Mouse (Mus musculus) liver, adult 2 months (tissue): Measurements from ENCODE around the gene Nhsl1.

Experiments used
- CTCF ChIP-seq: fragments of 200-500 bp; IDR thresholded peaks from 2 replicates; pipeline ENCODE4 v1.5.1; 2011; ENCODE audit warnings: low read depth, low read length, control low read depth
- POLR2A ChIP-seq: fragments of 200-500 bp; IDR thresholded peaks from 2 replicates; pipeline ENCODE4 v1.6.1; 2011; ENCODE audit warnings: low read length, control low read depth; ENCODE audit not compliant: insufficient read depth; ENCODE audit errors: extremely low read depth

GRCm38 (mm10) chr10:18407062-18407830 is 88.5 kb downstream of the Nhsl1 start:
- TF ChIP-seq POLR2A (peak; percentile 49; the same call in 1 of the 2 replicates), CTCF (no peak)
